Mouse (Mus musculus): ENCODE results near the gene Casq2.
"Not testable (repeated sequence)": the region's sequence is repeated elsewhere in the genome, so short reads cannot be mapped to it uniquely, and the experiment has no call there.

Gene Casq2

GRCm38 (mm10) chr3:102137158-102137557 is 50.9 kb downstream of the Casq2 start:
- DNase-seq: no peak

- DNase-seq: no peak
These were observed 52.7 kb downstream of the Casq2 start for GRCm38 (mm10) chr3:102138899-102139298.

GRCm38 (mm10) chr3:102140606-102141005 is 54.4 kb downstream of the Casq2 start:
- no peak for DNase-seq

GRCm38 (mm10) chr3:102141451-102141850 is 55.2 kb downstream of the Casq2 start:
- DNase-seq: no peak

GRCm38 (mm10) chr3:102141893-102142292 is 55.7 kb downstream of the Casq2 start:
- no peak for DNase-seq

GRCm38 (mm10) chr3:102142947-102143346 is 56.7 kb downstream of the Casq2 start:
- no peak for DNase-seq

- DNase-seq: no peak
These were observed 57.3 kb downstream of the Casq2 start for GRCm38 (mm10) chr3:102143536-102143935.

GRCm38 (mm10) chr3:102144401-102144800 is 58.2 kb downstream of the Casq2 start:
- DNase-seq: no peak

GRCm38 (mm10) chr3:102145645-102146386 is 59.6 kb downstream of the Casq2 start:
- DNase-seq: no peak

- DNase-seq: no peak
These were observed 60.2 kb downstream of the Casq2 start for GRCm38 (mm10) chr3:102146428-102146827.

- DNase-seq: no peak
These were observed 61.0 kb downstream of the Casq2 start for GRCm38 (mm10) chr3:102147189-102147588.

- DNase-seq: no peak
These were observed 63.7 kb downstream of the Casq2 start for GRCm38 (mm10) chr3:102149941-102150340.

GRCm38 (mm10) chr3:102151850-102152249 is 65.6 kb downstream of the Casq2 start:
- DNase-seq: no peak

- DNase-seq: peak; percentile 11
These were observed 66.3 kb downstream of the Casq2 start for GRCm38 (mm10) chr3:102152471-102152870.

GRCm38 (mm10) chr3:102152872-102153271 is 66.7 kb downstream of the Casq2 start:
- peak; percentile 19 for DNase-seq

GRCm38 (mm10) chr3:102154107-102154506 is 67.9 kb downstream of the Casq2 start:
- DNase-seq: peak; percentile 32

GRCm38 (mm10) chr3:102156737-102157136 is 70.5 kb downstream of the Casq2 start:
- DNase-seq: no peak

- no peak for DNase-seq
These were observed 71.4 kb downstream of the Casq2 start for GRCm38 (mm10) chr3:102157652-102158051.

- no peak for DNase-seq
These were observed 72.7 kb downstream of the Casq2 start for GRCm38 (mm10) chr3:102158759-102159422.

- DNase-seq: peak; percentile 14
These were observed 73.5 kb downstream of the Casq2 start for GRCm38 (mm10) chr3:102159423-102160325.

- DNase-seq: not testable (repeated sequence)
These were observed 77.6 kb downstream of the Casq2 start for GRCm38 (mm10) chr3:102163861-102164260.

- DNase-seq: no peak
These were observed 78.7 kb downstream of the Casq2 start for GRCm38 (mm10) chr3:102164911-102165310.

GRCm38 (mm10) chr3:102165536-102166286 is 79.5 kb downstream of the Casq2 start:
- no peak for DNase-seq
